Mouse (Mus musculus) liver, adult 2 months (tissue): ENCODE data around the gene Nup88. TPM values are rescaled to one million over a fixed set of nuclear protein-coding genes. Genes with fewer than 3 reads are reported as not detected.

Source experiments
- DNase-seq: peaks from one replicate; pipeline ENCODE4 v3.0.0-alpha.2; 2011; ENCODE audit warnings: low read depth, low spot score; ENCODE audit errors: extremely low read depth
- H3K27ac ChIP-seq: fragments of 200-500 bp; replicated peaks from 2 replicates; pipeline ENCODE4 v1.5.1; 2012; ENCODE audit warnings: low read depth, mild to moderate bottlenecking, control low read depth, inconsistent platforms, low read length; ENCODE audit not compliant: insufficient read depth
- H3K27me3 ChIP-seq: fragments of 200-500 bp; 2 replicates; pipeline ENCODE4 v1.6.1; 2012; ENCODE audit warnings: mild to moderate bottlenecking, moderate library complexity, low read length, inconsistent platforms; ENCODE audit not compliant: control insufficient read depth, insufficient read depth
- H3K36me3 ChIP-seq: fragments of 200-500 bp; 2 replicates; pipeline ENCODE4 v1.6.1; 2012; ENCODE audit warnings: low read length, inconsistent platforms; ENCODE audit not compliant: control insufficient read depth, insufficient read depth
- H3K4me1 ChIP-seq: fragments of 200-500 bp; 2 replicates; pipeline ENCODE4 v1.6.1; 2011; ENCODE audit warnings: low read length; ENCODE audit not compliant: control insufficient read depth, insufficient read depth
- H3K4me3 ChIP-seq: fragments of 200-500 bp; 2 replicates; pipeline ENCODE4 v1.5.1; 2011; ENCODE audit warnings: low read depth, mild to moderate bottlenecking, control low read depth, low read length, moderate library complexity; ENCODE audit not compliant: insufficient read depth
- H3K79me2 ChIP-seq: fragments of 200-500 bp; 2 replicates; pipeline ENCODE4 v1.6.1; 2012; ENCODE audit warnings: inconsistent platforms, mild to moderate bottlenecking, low read length, moderate library complexity; ENCODE audit not compliant: control insufficient read depth, insufficient read depth
- H3K9ac ChIP-seq: fragments of 200-500 bp; 2 replicates; pipeline ENCODE4 v1.6.1; 2012; ENCODE audit warnings: low read depth, mild to moderate bottlenecking, control low read depth, inconsistent platforms, low read length
- CTCF ChIP-seq: fragments of 200-500 bp; IDR thresholded peaks from 2 replicates; pipeline ENCODE4 v1.5.1; 2011; ENCODE audit warnings: low read depth, low read length, control low read depth
- POLR2A ChIP-seq: fragments of 200-500 bp; IDR thresholded peaks from 2 replicates; pipeline ENCODE4 v1.6.1; 2011; ENCODE audit warnings: low read length, control low read depth; ENCODE audit not compliant: insufficient read depth; ENCODE audit errors: extremely low read depth
- WGBS: fragments of 180-500 bp; shearing (Covaris S2); methylation state at CpG from one replicate; pipeline ENCODE4 v1.1.7; 2018; 5-methylcytosine and 5-hydroxymethylcytosine counted together
- polyA plus RNA-seq: library from polyadenylated mRNA; depleted of rRNA; stranded (reverse); fragments of >200 nt; gene quantifications from 2 replicates; pipeline ENCODE4 v1.2.3, GENCODE M21; 2012
- total RNA-seq: library from RNA; depleted of rRNA; stranded (reverse); fragments of >200 nt; gene quantifications from 2 replicates; pipeline ENCODE4 v1.2.3, GENCODE M21; 2014

Gene Nup88
- total and polyA plus RNA-seq, 2 experiments, result 14.3 to 28.9 TPM

DNA sequence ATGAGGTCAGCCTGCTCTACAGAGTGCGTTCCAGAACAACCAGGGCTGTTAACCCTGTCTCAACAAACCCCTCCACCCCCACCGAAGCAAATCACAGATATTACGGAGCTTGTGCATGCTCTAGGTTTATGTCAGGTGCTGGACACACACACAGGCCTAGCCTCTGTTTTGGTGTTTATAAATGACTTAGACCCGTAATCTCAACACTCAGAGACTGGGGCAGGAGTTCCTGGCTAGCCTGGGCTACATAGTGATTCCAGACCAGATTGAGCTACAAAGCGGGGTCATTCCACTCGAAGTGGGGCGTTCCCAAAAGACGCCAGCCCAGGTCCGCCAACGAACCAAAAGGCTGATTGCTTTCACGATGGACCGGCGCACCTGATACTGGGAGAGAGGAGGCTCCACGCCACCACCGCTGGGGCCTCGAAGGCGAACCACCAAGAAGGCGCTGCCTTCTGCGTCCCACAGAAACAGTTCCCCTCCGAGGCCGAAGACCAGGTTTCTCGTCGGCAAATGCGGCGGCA lies 440 bp downstream of the Nup88 start:
- WGBS, result under 1% methylated on average over 25 of the region's 25 CpGs
- Histone ChIP-seq H3K4me3 (peak overlapping the region; percentile 83), H3K9ac (peak overlapping the region; percentile 82), H3K36me3 (peaks cover 26% of the 10 kb centered on the region), H3K27me3 (no peaks in the 10 kb centered on the region), H3K79me2 (peaks cover 15% of the 10 kb centered on the region; the same call in 1 of the 2 replicates), H3K4me1 (peaks cover 13% of the 10 kb centered on the region), H3K27ac (peak overlapping the region; percentile 65)
- DNase-seq, result peak; percentile 51
- TF ChIP-seq CTCF (no peak), POLR2A (no peak)

DNA sequence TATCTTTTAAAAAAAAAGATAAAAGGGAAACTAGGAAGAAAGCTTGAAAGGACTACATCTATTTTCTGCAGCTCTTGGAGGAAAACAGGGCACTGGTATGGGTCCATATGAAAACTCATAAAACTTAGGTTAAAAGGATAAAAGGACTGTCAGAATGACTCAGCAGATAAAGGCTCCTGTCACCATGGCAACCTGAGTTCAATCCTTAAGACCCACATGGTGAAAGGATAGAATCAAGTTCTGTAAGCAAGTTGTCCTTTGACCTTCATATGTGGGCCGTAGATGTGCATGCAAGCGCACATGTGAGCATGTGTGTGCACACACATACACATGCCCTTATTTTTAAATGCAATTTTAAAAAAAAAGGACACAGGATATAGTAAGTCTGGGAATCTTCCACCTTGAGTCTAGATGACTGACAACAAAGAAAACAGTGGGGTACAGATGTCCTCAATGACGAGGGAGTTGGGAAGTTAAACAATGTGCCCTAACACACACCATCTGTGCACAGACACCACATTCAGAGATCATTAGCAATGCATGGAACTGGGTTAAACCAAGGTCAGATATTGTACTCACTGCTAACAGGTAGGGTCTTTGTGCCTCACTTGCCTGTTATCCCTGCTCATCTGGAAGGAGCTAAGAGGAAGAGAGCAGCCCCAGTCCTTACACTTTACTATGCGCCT lies 5.4 kb downstream of the Nup88 start:
- Histone ChIP-seq H3K79me2 (peaks cover 6% of the 10 kb centered on the region; the same call in 1 of the 2 replicates), H3K27me3 (no peaks in the 10 kb centered on the region), H3K4me3 (no peak overlapping the region), H3K36me3 (peaks cover 49% of the 10 kb centered on the region), H3K27ac (no peak overlapping the region), H3K4me1 (peaks cover 5% of the 10 kb centered on the region; the same call in 1 of the 2 replicates), H3K9ac (no peak overlapping the region)
- TF ChIP-seq CTCF, result no peak
- TF ChIP-seq POLR2A, result no peak
- 91% methylated on average over 4 of the region's 4 CpGs for WGBS
- no peak for DNase-seq

DNA sequence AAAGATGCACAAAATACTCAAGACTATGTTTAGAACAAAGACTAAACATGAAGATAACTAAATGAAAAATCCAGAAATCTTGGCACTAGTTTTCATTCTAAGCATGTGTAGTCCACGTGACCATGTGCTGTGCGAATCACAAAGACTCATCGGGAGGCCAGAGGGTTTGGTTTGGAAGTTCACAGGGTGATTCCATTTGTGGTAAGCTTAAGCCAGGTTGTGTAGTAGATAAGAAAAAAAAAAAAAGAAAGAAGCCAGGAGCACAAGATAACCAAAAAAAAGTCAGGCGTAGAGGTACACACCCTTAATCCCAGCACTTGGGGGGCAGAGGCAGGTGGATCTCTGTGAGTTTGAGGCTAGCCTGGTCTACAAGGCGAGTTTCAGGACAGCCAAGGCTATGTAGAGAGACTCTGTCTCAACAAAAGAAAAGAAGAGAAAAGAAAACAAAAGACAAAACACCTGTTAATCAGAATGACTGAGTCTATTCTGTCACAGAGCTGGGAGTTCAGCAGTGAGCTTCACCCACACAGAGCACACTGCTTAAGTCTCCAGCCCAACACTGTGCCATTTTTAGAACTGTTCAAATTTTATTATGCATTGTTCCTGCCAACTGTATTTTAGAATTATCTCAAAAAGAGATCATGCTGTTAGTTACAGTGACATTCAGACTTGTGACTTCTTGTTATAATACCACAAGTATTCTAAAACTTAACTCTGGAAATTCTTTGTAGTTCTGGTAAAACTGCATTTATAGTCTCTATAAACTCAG lies 8.8 kb downstream of the Nup88 start:
- no peaks in the 10 kb centered on the region for H3K4me1 ChIP-seq
- no peak for DNase-seq
- no peak overlapping the region for H3K4me3 ChIP-seq
- H3K27me3 ChIP-seq, result no peaks in the 10 kb centered on the region
- peaks cover 76% of the 10 kb centered on the region for H3K36me3 ChIP-seq
- H3K27ac ChIP-seq, result no peak overlapping the region
- TF ChIP-seq CTCF (no peak), POLR2A (no peak)
- 94% methylated on average over 5 of the region's 5 CpGs for WGBS
- no peak overlapping the region for H3K9ac ChIP-seq
- H3K79me2 ChIP-seq, result peaks cover 3% of the 10 kb centered on the region; the same call in 1 of the 2 replicates

DNA sequence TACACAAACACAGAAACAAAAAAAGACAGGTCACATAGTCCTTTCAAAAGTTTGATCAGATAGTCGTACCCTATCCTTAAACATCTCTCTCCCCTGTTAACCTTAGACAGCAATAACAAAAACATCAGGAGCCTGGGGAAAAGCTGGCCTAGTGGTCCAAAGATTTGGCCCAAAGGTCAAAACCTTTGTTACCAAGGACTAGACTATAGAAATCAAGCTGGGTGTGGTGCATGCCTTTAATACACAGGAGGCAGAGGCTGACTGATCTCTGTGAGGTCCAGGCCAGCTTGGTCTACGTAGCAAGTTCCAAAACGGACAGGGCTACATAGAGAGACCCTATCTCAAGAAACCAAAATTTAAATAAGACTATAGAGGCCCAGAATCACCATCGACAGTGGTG lies 15.1 kb downstream of the Nup88 start:
- H3K9ac ChIP-seq, result no peak overlapping the region
- 95% methylated on average over 4 of the region's 4 CpGs for WGBS

DNA sequence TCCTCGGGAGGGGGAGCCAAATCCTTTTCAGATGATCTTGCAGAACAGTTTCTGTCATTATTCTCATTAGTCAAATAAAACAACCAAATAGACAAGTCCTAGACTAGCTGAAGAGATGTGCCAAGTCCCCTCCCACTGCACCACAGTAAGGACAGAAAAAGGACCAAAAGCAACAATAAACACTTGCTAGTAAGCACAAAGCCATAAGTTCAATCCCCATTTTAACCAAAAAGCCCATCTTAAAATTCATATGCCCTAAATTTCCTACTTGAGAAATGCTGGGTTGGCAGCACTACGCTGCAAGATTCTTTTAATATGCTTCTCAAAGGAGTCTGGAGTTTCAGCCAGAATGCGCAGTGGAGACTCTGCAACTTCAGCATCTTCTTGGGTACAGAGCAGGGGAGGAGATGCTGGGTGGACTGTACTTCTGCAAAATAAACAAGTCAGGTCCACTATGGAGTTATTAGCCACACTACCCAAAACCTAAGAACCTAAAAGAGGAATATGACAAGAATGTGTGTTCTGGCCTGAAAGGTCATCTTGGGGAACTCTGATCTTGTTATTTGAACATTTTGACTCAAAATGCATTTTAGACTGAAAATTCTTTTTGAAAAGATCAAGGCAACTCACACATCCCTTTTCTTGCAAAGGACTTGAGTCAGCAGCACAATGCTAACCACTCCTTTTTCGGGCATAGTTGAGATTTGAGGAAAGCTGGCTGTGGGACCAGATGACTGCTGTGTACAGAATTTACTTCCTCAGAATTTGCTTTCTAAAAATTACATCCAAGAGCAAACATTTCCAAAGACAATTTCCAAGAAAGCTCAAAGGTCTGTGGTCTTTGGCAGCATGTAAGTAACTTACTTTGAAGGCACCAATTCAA lies 24.6 kb downstream of the Nup88 start:
- TF ChIP-seq POLR2A (no peak), CTCF (no peak)
- no peaks in the 10 kb centered on the region for H3K27me3 ChIP-seq
- H3K79me2 ChIP-seq, result no peaks in the 10 kb centered on the region
- peak; percentile 42 for DNase-seq
- H3K27ac ChIP-seq, result no peak overlapping the region; the same call in 1 of the 2 replicates
- peaks cover 84% of the 10 kb centered on the region for H3K36me3 ChIP-seq
- no peak overlapping the region for H3K9ac ChIP-seq
- H3K4me1 ChIP-seq, result peaks cover 9% of the 10 kb centered on the region
- H3K4me3 ChIP-seq, result no peak overlapping the region
- WGBS, result 59% methylated on average over 4 of the region's 4 CpGs

More for the DNA sequence above, 15.1 kb downstream of the Nup88 start:
- no peaks in the 10 kb centered on the region for H3K4me1 ChIP-seq
- H3K36me3 ChIP-seq, result peaks cover 74% of the 10 kb centered on the region
- DNase-seq, result no peak
- H3K27ac ChIP-seq, result no peak overlapping the region
- H3K27me3 ChIP-seq, result no peaks in the 10 kb centered on the region
- H3K4me3 ChIP-seq, result no peak overlapping the region
- TF ChIP-seq CTCF (no peak), POLR2A (no peak)
- H3K79me2 ChIP-seq, result no peaks in the 10 kb centered on the region; the same call in 1 of the 2 replicates
